Mouse (Mus musculus) activated CD4-positive, CD25-positive, alpha-beta regulatory T cell (primary cell): Measurements from ENCODE around the gene Olfr974. TPM values are rescaled to one million over a fixed set of nuclear protein-coding genes. Genes with fewer than 3 reads are reported as not detected.

Source experiments
- polyA plus RNA-seq, 2 experiments: library from polyadenylated mRNA; unstranded; fragments of 100-300 nt; shearing (Covaris generic); gene quantifications; one replicate each; pipeline ENCODE4 v1.2.1; 2017

Olfr974 gene
- under 1 TPM in 1 of 2 experiments, not detected in 1; 0.15 TPM for polyA plus RNA-seq

GRCm38 (mm10) chr9:39937201-39937600 lies at the start of gene Olfr974:
Gene Olfr974 (plus strand): TSS chr9:39937501.

GRCm38 (mm10) chr9:39907036-39907435 lies 30.3 kb upstream of the Olfr974 start, which contains the start of gene Olfr229:
Gene Olfr229 (plus strand): TSS chr9:39907336.

GRCm38 (mm10) chr9:39951946-39952345 lies 14.6 kb downstream of the Olfr974 start, which contains the start of gene Olfr975:
Gene Olfr975 (minus strand): TSS chr9:39952046.

GRCm38 (mm10) chr9:39961033-39961432 lies 23.7 kb downstream of the Olfr974 start, which contains the start of gene Olfr976:
Gene Olfr976 (minus strand): TSS chr9:39961133.

GRCm38 (mm10) chr9:39991813-39992212 lies 54.5 kb downstream of the Olfr974 start, which contains the start of gene Olfr978:
Gene Olfr978 (plus strand): TSS chr9:39992113.

Other genes starting within 250 kb of the Olfr974 start
- not detected for gene Olfr149, start 230.4 kb upstream of the Olfr974 start, polyA plus RNA-seq
- under 1 TPM in 1 of 2 experiments, not detected in 1; 0.12 TPM for gene Olfr965, start 226.1 kb upstream of the Olfr974 start, polyA plus RNA-seq
- gene Olfr150, start 206.5 kb upstream of the Olfr974 start, polyA plus RNA-seq, result under 1 TPM in 1 of 2 experiments, not detected in 1; 0.17 TPM
- gene Olfr967, start 191.3 kb upstream of the Olfr974 start, polyA plus RNA-seq, result under 1 TPM in 1 of 2 experiments, not detected in 1; 0.15 TPM
- gene Olfr968, start 154.2 kb upstream of the Olfr974 start, polyA plus RNA-seq, result under 1 TPM in 1 of 2 experiments, not detected in 1; 0.45 TPM
- gene Olfr969, start 146.6 kb upstream of the Olfr974 start, polyA plus RNA-seq, result under 1 TPM in 1 of 2 experiments, not detected in 1; 0.39 TPM
- gene Olfr970, start 128.6 kb upstream of the Olfr974 start, polyA plus RNA-seq, result not detected
- under 1 TPM in 1 of 2 experiments, not detected in 1; 0.18 TPM for gene Olfr971, start 100.6 kb upstream of the Olfr974 start, polyA plus RNA-seq
- gene Olfr972, start 71.1 kb upstream of the Olfr974 start, polyA plus RNA-seq, result not detected
- not detected for gene Olfr229, start 30.2 kb upstream of the Olfr974 start, polyA plus RNA-seq
- gene Olfr975, start 14.5 kb downstream of the Olfr974 start, polyA plus RNA-seq, result not detected
- gene Olfr976, start 23.6 kb downstream of the Olfr974 start, polyA plus RNA-seq, result not detected
- gene Olfr978, start 54.6 kb downstream of the Olfr974 start, polyA plus RNA-seq, result under 1 TPM in 1 of 2 experiments, not detected in 1; 0.49 TPM
- not detected for gene Olfr979, start 66.0 kb downstream of the Olfr974 start, polyA plus RNA-seq
- gene Olfr980, start 72.1 kb downstream of the Olfr974 start, polyA plus RNA-seq, result not detected
- gene Olfr981, start 84.0 kb downstream of the Olfr974 start, polyA plus RNA-seq, result under 1 TPM in 1 of 2 experiments, not detected in 1; 0.15 TPM
- under 1 TPM; 0.05 to 0.10 TPM for gene Olfr982, start 136.3 kb downstream of the Olfr974 start, polyA plus RNA-seq
- not detected for gene Olfr983, start 156.1 kb downstream of the Olfr974 start, polyA plus RNA-seq
- gene Olfr984, start 176.7 kb downstream of the Olfr974 start, polyA plus RNA-seq, result under 1 TPM in 1 of 2 experiments, not detected in 1; 0.33 TPM
- not detected for gene Olfr985, start 192.7 kb downstream of the Olfr974 start, polyA plus RNA-seq
- gene Tmem225, start 210.6 kb downstream of the Olfr974 start, polyA plus RNA-seq, result not detected
- gene Olfr986, start 243.4 kb downstream of the Olfr974 start, polyA plus RNA-seq, result not detected